Mouse (Mus musculus) heart, embryonic 11.5 days (tissue): ENCODE measurements at regions not wholly inside any gene's neighbourhood (a gene's known extent, or its start where the extent isn't known, plus 50 kb on each side); places are given as distances from the start of the nearest gene placed in this dataset.
A peak's percentile ranks its signal among the peaks of the same experiment; 100 is the strongest.

Experiments used
- ATAC-seq: fragments of 200-750 bp; cut with Nextera tagmentation; replicated peaks from 2 replicates; pipeline ENCODE4 v1.8.0; 2017; ENCODE audit warnings: moderate library complexity; ENCODE audit not compliant: insufficient number of reproducible peaks, low FRiP score, low TSS enrichment
- H3K27ac ChIP-seq: fragments of 300-500 bp; sonication (generic); 2 replicates; pipeline ENCODE4 v1.5.1; 2014; ENCODE audit warnings: mild to moderate bottlenecking, low read depth, low read length
- H3K27me3 ChIP-seq: fragments of 300-500 bp; sonication (generic); 2 replicates; pipeline ENCODE4 v1.6.1; 2014; ENCODE audit warnings: mild to moderate bottlenecking, low read length, mixed read lengths; ENCODE audit not compliant: control insufficient read depth, insufficient read depth
- H3K36me3 ChIP-seq: fragments of 300-500 bp; sonication (generic); 2 replicates; pipeline ENCODE4 v1.6.1; 2014; ENCODE audit warnings: mild to moderate bottlenecking, low read length, moderate library complexity, mixed read lengths; ENCODE audit not compliant: control insufficient read depth, insufficient read depth
- H3K4me1 ChIP-seq: fragments of 300-500 bp; sonication (generic); 2 replicates; pipeline ENCODE4 v1.6.1; 2014; ENCODE audit warnings: low read length; ENCODE audit not compliant: control insufficient read depth, insufficient read depth
- H3K4me2 ChIP-seq: fragments of 300-500 bp; sonication (generic); 2 replicates; pipeline ENCODE4 v1.6.1; 2014; ENCODE audit warnings: mild to moderate bottlenecking, moderate library complexity
- H3K4me3 ChIP-seq: fragments of 300-500 bp; sonication (generic); 2 replicates; pipeline ENCODE4 v1.5.1; 2014; ENCODE audit warnings: low read depth, low read length
- H3K9ac ChIP-seq: fragments of 300-500 bp; sonication (generic); 2 replicates; pipeline ENCODE4 v1.6.1; 2014; ENCODE audit warnings: mild to moderate bottlenecking, low read depth, low read length, moderate library complexity
- H3K9me3 ChIP-seq: fragments of 300-500 bp; sonication (generic); replicated peaks from 2 replicates; pipeline ENCODE4 v1.6.1; 2016; ENCODE audit warnings: low read length; ENCODE audit not compliant: control insufficient read depth
- WGBS: fragments of 180-500 bp; shearing (Covaris S2); extraction: QIAGEN DNeasy Blood & Tissue Kit; methylation state at CpG from one replicate; pipeline ENCODE4 v1.1.7; 2014; ENCODE audit not compliant: insufficient replicate concordance; 5-methylcytosine and 5-hydroxymethylcytosine counted together

DNA sequence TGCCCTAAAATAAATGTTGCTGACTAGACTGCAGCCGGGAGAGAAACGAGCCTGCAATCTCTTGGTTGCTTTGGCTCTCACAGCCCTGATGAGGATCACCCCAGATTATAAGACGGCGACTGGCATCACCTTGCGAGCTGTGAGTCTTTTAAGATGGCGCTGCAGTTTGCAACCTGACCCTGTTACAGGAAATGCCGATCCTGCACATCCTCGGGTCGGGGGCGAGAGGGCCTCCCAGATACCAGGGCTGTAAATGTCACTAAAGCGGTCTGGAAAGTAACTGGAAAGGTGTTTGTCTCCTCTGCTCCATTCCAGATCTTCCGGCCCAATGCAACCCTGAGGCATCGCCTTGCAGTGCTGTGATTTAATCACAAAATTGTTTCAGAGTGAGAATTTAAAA lies 53.4 kb downstream of the Cartpt start:
- WGBS: 21% methylated on average over 13 of the region's 13 CpGs
- Histone ChIP-seq H3K9ac (peak overlapping the region; percentile 23; the same call in 1 of the 2 replicates), H3K4me3 (no peak overlapping the region)

DNA sequence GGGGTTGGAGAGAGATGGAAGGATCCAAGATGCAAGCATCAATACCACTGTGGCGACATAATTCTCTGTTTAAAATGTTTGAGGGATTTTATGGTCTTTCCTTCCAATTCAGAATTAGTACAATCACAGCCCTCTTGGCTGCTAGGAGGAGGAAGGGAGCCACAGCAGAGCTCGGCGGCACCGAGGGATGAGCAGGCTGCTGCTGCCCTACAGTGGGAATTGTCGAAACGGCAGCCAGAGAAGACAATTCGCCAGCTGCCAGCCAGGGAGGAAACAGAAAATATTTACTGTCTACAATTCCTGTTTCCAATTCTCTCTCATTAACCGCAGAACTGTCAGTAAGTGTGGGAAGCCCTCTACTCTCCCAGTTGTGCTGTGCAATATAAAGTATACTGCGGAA lies 58.3 kb downstream of the Cartpt start:
- Histone ChIP-seq H3K9ac (no peak overlapping the region), H3K4me2 (no peak overlapping the region), H3K27me3 (no peaks in the 10 kb centered on the region), H3K4me1 (peaks cover 7% of the 10 kb centered on the region), H3K9me3 (no peaks in the 10 kb centered on the region), H3K4me3 (no peak overlapping the region), H3K36me3 (no peaks in the 10 kb centered on the region), H3K27ac (no peak overlapping the region)
- ATAC-seq: no peak
- WGBS: 34% methylated on average over 9 of the region's 9 CpGs

More for the DNA sequence above, 53.4 kb downstream of the Cartpt start:
- no peak for ATAC-seq
- H3K4me2 ChIP-seq: peak overlapping the region; percentile 25
- peaks cover 13% of the 10 kb centered on the region for H3K4me1 ChIP-seq
- no peaks in the 10 kb centered on the region for H3K36me3 ChIP-seq
- no peaks in the 10 kb centered on the region for H3K27me3 ChIP-seq
- no peak overlapping the region for H3K27ac ChIP-seq
- no peaks in the 10 kb centered on the region for H3K9me3 ChIP-seq

DNA sequence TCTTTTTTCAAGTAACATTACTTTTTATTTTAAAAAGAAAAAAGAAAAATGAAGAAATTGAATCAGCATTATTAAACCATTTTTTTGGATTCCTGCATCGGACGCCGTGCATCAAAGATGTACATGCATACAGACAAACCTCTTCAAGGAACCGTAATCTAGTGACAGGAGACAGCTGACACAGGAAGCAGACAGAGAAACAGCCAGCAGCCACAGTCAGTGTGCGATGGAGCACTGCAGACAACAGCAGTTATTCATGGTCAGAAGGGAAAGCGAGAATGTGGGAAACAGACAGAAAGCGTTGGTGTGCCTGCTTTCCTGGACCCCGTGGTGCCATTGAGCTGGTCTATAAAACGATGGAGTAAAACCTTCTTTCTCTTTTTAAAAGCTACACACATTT lies 61.4 kb downstream of the Cartpt start:
- Histone ChIP-seq H3K4me1 (0 out of 2 replicates have a peak, but pooled peaks cover 3% of the 10 kb centered on the region), H3K27me3 (no peaks in the 10 kb centered on the region), H3K36me3 (no peaks in the 10 kb centered on the region), H3K9me3 (no peaks in the 10 kb centered on the region), H3K9ac (no peak overlapping the region), H3K27ac (no peak overlapping the region), H3K4me2 (no peak overlapping the region), H3K4me3 (no peak overlapping the region)
- WGBS: 57% methylated on average over 9 of the region's 9 CpGs
- no peak for ATAC-seq

DNA sequence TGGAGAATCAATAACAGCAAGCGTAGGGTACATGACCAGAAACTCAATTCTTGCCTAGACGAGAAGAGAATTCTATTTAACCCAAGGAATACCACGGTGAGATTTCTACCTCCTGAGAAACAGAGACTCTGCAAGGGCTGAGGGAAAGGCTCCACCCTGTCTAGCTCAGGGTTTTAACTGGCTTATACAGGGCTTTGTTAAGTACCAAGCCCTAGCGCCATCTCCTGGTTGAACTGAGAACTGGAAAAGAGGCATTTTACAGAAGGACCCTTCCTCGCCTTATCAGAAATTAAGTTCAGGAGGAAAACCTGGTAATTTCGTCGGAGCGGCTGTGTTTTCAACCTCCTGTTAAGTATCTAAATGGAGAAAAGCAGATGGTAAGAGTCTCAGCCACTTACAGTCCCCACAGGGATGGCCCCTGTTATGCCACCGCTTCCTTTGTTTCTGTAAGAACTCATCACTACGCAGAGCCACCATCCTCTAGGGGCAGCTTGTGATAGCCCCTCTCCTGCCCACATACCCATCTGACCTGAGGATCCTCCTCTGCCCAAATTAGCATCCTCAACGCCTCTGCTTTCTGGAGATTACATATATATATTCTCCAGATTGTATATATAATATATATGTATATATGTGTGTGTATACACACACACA lies 63.0 kb downstream of the Cartpt start:
- H3K4me2 ChIP-seq: no peak overlapping the region
- H3K4me3 ChIP-seq: no peak overlapping the region
- 34% methylated on average over 11 of the region's 11 CpGs for WGBS
- no peak overlapping the region for H3K27ac ChIP-seq
- 0 out of 2 replicates have a peak, but pooled peaks cover 3% of the 10 kb centered on the region for H3K4me1 ChIP-seq
- no peak overlapping the region for H3K9ac ChIP-seq
- no peaks in the 10 kb centered on the region for H3K36me3 ChIP-seq
- 0 out of 2 replicates have a peak, but pooled peaks have one; percentile 47 for ATAC-seq
- H3K27me3 ChIP-seq: no peaks in the 10 kb centered on the region
- H3K9me3 ChIP-seq: peaks cover 10% of the 10 kb centered on the region

DNA sequence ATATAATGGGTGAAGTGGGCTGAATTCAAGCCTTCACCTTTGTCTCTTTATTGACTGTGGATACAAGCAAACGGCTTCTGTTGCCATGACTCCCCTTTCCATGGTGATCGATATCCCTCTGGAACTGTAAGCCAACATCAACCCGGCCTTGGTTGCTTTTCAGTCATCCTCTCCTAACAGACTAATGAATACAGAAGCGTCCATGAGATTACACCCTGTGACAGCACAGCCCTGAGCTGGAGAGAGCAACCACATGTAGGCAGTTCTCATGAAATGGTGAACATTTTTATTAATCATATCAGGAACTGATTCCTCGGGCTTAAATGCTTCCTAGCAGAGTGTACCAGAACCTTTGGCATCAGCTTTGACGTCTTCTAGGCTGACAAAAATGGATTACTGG lies 63.7 kb downstream of the Cartpt start:
- H3K9me3 ChIP-seq: peaks cover 10% of the 10 kb centered on the region
- H3K36me3 ChIP-seq: no peaks in the 10 kb centered on the region
- H3K4me1 ChIP-seq: 0 out of 2 replicates have a peak, but pooled peaks cover under 1% of the 10 kb centered on the region
- H3K27me3 ChIP-seq: no peaks in the 10 kb centered on the region
- no peak for ATAC-seq
- H3K27ac ChIP-seq: no peak overlapping the region
- WGBS: 73% methylated on average over 6 of the region's 6 CpGs
- H3K4me3 ChIP-seq: no peak overlapping the region
- H3K9ac ChIP-seq: no peak overlapping the region
- H3K4me2 ChIP-seq: no peak overlapping the region

DNA sequence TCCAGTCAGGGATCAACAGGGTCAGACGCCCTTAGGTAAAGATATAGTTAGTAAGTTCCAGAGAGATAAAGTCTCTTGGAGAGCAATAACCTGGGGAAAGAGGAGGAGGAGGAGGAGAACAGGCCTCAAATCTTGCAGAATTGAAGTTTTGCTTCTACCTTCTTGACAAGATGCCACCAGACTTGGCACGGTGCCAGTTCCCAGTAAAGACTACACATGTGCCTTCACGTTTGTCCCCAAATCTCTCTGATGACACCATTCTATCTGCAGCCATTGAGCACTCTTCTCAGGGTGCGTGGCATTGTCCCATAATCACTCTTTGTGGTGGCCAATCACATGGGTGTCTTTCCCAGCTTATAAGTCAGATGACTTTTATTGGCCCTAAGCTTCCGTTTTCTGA lies 64.3 kb downstream of the Cartpt start:
- H3K27ac ChIP-seq: no peak overlapping the region
- no peak overlapping the region for H3K4me3 ChIP-seq
- H3K9ac ChIP-seq: no peak overlapping the region
- 73% methylated on average over 5 of the region's 5 CpGs for WGBS
- H3K4me2 ChIP-seq: no peak overlapping the region
- no peak for ATAC-seq
- H3K27me3 ChIP-seq: no peaks in the 10 kb centered on the region
- no peaks in the 10 kb centered on the region for H3K4me1 ChIP-seq
- H3K36me3 ChIP-seq: no peaks in the 10 kb centered on the region
- H3K9me3 ChIP-seq: peaks cover 10% of the 10 kb centered on the region

DNA sequence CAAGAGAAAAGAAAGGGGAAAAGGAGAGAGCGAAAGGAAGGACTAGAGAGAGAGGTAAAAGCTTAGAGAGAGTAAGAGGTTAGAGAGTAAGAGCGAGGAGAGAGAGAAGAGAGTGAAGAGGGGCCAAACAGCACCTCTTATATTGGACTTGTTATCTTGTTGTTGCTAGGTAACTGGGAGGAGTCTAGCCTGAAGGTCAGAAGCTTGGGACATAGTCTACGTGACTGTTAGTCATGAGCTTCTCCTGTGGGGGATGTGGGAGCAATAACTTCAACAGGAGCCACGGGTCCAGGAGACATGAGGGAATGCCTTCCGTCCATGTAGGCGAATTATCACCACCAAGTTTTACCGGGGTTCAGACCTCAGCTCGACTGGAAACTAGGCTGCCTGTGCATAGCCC lies 65.4 kb downstream of the Cartpt start:
- 87% methylated on average over 8 of the region's 8 CpGs for WGBS
- no peak for ATAC-seq

DNA sequence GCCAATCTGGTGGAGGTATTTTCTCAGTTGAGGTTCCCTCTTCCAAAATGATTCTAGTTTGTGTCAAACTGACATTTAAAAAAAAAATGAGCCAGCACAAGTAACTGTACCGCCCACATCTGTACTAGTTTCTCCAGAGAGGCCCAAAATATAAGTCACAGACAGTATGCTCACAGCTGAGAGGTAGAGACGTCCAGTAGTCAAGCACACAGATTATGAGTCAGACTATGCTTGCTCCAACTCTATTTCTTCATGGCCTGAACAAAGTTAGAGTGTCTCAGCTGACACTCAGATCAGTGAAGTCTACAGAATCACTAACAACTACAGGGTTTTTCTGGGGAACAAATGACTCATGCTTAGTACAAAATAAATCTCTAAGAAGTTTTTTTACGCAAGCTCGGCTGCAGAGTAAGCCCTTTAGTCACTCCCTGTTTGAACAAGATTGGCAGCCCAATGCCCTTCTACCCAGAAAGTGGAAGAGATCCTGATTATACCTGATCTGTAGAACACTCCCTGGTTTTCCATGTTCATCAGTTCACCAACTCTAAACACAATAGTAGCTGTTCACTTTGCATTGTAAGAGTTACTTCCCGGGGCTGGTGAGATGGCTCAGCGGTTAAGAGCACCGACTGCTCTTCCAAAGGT lies 70.7 kb downstream of the Cartpt start:
- H3K9ac ChIP-seq: no peak overlapping the region
- H3K4me2 ChIP-seq: no peak overlapping the region
- H3K36me3 ChIP-seq: no peaks in the 10 kb centered on the region
- WGBS: 76% methylated on average over 7 of the region's 7 CpGs
- H3K9me3 ChIP-seq: peaks cover 10% of the 10 kb centered on the region
- H3K4me3 ChIP-seq: no peak overlapping the region
- no peak overlapping the region for H3K27ac ChIP-seq
- H3K4me1 ChIP-seq: no peaks in the 10 kb centered on the region
- H3K27me3 ChIP-seq: no peaks in the 10 kb centered on the region
- no peak for ATAC-seq

More for the DNA sequence above, 65.4 kb downstream of the Cartpt start:
- H3K4me1 ChIP-seq: no peaks in the 10 kb centered on the region
- H3K27me3 ChIP-seq: no peaks in the 10 kb centered on the region
- H3K4me2 ChIP-seq: no peak overlapping the region
- no peak overlapping the region for H3K27ac ChIP-seq
- H3K36me3 ChIP-seq: no peaks in the 10 kb centered on the region
- no peak overlapping the region for H3K9ac ChIP-seq
- H3K4me3 ChIP-seq: no peak overlapping the region
- peaks cover 10% of the 10 kb centered on the region for H3K9me3 ChIP-seq

DNA sequence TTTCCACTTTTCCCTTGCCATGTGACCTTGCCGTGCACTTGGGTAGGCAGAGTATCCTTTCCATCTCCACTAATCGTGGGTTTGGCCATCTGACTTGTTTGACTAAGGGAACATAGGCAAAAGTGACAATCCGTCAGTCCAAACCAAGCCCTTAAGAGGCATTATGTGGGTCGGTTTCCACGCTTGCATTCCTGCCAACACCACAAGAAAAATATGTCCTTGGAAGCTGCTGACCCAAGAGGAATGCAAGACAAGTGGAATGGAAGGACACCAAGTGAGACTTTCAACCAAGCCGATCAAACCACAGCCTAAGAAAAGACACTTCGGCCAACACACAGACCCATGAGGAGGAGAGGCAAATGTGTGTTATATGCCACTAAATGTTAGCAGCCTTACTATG lies 73.3 kb downstream of the Cartpt start:
- no peak overlapping the region for H3K4me3 ChIP-seq
- H3K4me2 ChIP-seq: no peak overlapping the region
- H3K9ac ChIP-seq: no peak overlapping the region
- ATAC-seq: no peak
- H3K27ac ChIP-seq: no peak overlapping the region
- no peaks in the 10 kb centered on the region for H3K9me3 ChIP-seq
- WGBS: 73% methylated on average over 7 of the region's 7 CpGs
- H3K27me3 ChIP-seq: no peaks in the 10 kb centered on the region
- no peaks in the 10 kb centered on the region for H3K36me3 ChIP-seq
- no peaks in the 10 kb centered on the region for H3K4me1 ChIP-seq
